Mouse (Mus musculus): ENCODE data around the gene Bysl. TPM values are rescaled to one million over a fixed set of nuclear protein-coding genes. Genes with fewer than 3 reads are reported as not detected.
A peak's percentile ranks its signal among the peaks of the same experiment; 100 is the strongest.
"Not testable (repeated sequence)": the region's sequence is repeated elsewhere in the genome, so short reads cannot be mapped to it uniquely, and the experiment has no call there.

The Bysl gene
- 10 to 100 TPM; 10.6 to 14.2 TPM for polyA plus RNA-seq (2017; shearing (Covaris generic))

GRCm38 (mm10) chr17:47610849-47611660 is at the start of gene Bysl, which contains the start of the genes Med20 and Gm20517:
Gene Bysl (minus strand): TSS chr17:47611492.
Gene Med20 (plus strand): TSS chr17:47611582.
Gene Gm20517 (plus strand): TSS chr17:47611589.
- ATAC-seq, result peak; percentile 97

- no peak for ATAC-seq
Measured at GRCm38 (mm10) chr17:47658741-47659243, 47.5 kb upstream of the Bysl start.

- no peak for ATAC-seq
Measured at GRCm38 (mm10) chr17:47657901-47658300, 46.6 kb upstream of the Bysl start.

- ATAC-seq, result no peak
Measured at GRCm38 (mm10) chr17:47655697-47656096, 44.4 kb upstream of the Bysl start.

- not testable (repeated sequence) for ATAC-seq
Measured at GRCm38 (mm10) chr17:47654346-47654745, 43.1 kb upstream of the Bysl start.

GRCm38 (mm10) chr17:47651953-47652352 is 40.7 kb upstream of the Bysl start:
- ATAC-seq, result no peak

- ATAC-seq, result no peak
Measured at GRCm38 (mm10) chr17:47648966-47649365, 37.7 kb upstream of the Bysl start.

GRCm38 (mm10) chr17:47646683-47647082 is 35.4 kb upstream of the Bysl start:
- ATAC-seq, result no peak

GRCm38 (mm10) chr17:47642992-47643391 is 31.7 kb upstream of the Bysl start:
- no peak for ATAC-seq

- ATAC-seq, result no peak
Measured at GRCm38 (mm10) chr17:47633999-47634770, 22.9 kb upstream of the Bysl start.

GRCm38 (mm10) chr17:47632181-47632840 is 21.0 kb upstream of the Bysl start:
- ATAC-seq, result no peak

- ATAC-seq, result no peak
Measured at GRCm38 (mm10) chr17:47630678-47631065, 19.4 kb upstream of the Bysl start, which contains the start of gene Usp49. Gene Usp49 (plus strand): TSS chr17:47630690.

GRCm38 (mm10) chr17:47629717-47630677 is 18.7 kb upstream of the Bysl start:
- ATAC-seq, result peak; percentile 20

GRCm38 (mm10) chr17:47628851-47629676 is 17.8 kb upstream of the Bysl start:
- ATAC-seq, result peak; percentile 95

GRCm38 (mm10) chr17:47627791-47628190 is 16.5 kb upstream of the Bysl start:
- ATAC-seq, result no peak

- no peak for ATAC-seq
Measured at GRCm38 (mm10) chr17:47626031-47626430, 14.7 kb upstream of the Bysl start.

- no peak for ATAC-seq
Measured at GRCm38 (mm10) chr17:47625088-47625487, 13.8 kb upstream of the Bysl start.

- not testable (repeated sequence) for ATAC-seq
Measured at GRCm38 (mm10) chr17:47624572-47624971, 13.3 kb upstream of the Bysl start.

- no peak for ATAC-seq
Measured at GRCm38 (mm10) chr17:47622912-47623554, 11.7 kb upstream of the Bysl start.

Measured in CD4-positive, CD25-positive, alpha-beta regulatory T cell, adult 4 months (primary cell).